Mouse (Mus musculus) NIH3T3 (cell line): ENCODE data around the gene Npas3.

Experiments used
- DNase-seq: peaks from one replicate; pipeline ENCODE4 v3.0.0-alpha.2; 2012; ENCODE audit warnings: low read depth

The Npas3 gene

DNA sequence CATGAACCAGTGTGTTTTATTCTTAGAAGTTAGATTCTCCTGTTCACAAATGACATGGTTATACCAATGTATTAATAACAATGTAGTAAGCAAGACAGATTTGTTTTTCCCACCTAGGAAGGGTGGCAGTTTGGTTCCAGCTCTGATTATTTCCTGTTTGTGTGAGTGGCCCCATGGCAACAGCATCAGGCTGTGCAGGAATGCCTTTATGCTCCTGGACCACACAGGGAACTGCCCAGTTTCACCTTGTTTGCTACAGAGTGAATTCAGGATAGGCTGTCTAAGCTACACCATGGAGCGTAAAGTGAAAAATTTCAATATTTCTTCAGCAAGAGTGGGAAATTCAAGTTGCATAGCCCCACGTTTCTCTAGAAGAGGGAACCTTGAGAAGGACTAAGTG, 162.2 kb downstream of the Npas3 start:
- no peak for DNase-seq

DNA sequence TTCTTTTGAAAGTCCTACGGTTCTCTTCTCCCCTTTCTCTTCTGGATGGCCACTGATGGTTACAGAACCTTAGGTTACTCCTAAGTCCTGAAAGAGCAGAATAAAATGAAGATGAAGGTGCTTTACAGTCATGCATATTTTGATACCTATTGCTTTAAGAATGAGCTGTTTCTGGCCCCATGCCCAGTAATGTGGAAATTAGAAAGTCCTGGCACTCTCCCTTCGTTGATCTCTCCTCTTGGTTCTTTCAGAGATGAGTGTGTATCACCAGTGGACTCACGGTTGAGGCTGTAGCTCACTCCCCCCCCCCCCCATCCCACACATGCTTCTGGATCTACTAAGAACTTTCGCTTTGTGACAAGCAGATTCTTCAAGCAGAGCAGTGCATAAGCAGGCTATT, 167.6 kb downstream of the Npas3 start:
- DNase-seq, result peak; percentile 63

DNA sequence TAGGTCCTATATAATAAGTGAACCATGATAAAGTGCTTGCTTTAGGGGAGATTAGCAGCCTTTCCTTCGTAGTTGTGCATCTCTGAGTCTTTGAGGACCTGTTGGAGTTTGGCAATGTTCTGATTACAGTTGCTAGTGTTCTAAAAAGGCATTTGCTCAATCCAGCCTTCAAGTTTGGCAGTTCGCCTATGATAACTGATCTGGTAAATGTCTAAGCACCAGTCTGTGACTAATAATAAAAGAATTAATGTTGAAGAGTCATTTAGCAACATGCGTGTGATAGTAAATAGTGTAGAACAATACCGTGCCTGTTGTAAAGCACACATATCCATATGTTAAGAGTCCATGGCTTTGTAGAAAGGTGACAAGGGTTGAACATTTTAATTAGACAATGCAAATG, 173.2 kb downstream of the Npas3 start:
- DNase-seq, result peak; percentile 91

DNA sequence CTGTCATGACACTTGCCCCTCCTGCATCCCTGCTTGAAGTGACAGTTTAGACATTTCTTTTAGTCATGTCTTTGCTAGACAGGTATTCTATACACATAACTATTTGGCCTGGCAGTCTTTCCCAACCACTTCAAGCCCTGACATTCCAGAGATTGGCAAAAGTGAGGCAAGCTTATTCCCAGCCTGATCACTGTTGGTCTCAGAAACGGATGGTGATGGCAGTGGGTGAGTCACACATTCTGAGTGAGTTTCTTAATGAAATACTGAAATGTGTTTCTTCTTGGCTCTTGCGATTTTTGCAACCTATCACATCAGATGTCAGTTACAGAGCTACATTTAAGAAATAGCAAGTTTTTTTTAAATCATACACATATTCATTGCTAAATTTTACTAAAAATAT, 175.2 kb downstream of the Npas3 start:
- DNase-seq, result peak; percentile 48

DNA sequence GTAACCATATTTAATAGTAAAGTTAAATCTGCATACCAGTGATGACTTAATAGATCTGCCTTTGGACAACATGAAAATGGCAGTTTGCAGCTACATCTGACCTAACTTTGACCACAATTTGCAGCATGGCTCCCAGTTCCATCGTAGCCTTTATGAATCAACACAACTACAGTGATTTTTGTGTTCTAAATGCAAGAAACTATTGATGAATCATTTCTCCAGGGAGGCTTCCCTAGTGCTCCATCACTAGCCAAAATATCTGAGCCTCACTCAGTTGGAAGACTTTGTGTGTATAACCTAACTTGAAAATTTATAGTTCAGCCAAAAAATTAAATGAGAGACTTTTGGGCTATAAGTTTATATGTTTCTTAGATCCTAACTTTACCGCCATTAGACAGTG, 177.5 kb downstream of the Npas3 start:
- peak; percentile 51 for DNase-seq

DNA sequence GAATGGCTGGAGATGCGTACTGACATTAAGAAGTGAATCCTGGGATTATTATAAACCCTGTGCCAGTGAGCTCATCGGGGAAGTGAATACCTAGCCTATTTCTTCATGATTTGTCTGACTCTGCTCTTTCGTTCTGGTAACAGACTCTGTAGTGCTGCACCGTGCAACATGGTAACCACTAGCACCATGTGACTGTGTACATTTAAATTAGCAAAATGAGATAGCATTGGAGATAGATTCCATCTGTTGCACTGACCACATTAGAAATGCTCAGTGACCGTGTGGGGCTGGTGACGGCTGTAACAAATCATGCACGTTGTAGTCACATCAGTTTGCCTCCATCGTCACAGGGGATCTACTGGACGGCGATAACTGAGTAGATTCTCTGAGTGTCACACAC, 178.7 kb downstream of the Npas3 start:
- no peak for DNase-seq

DNA sequence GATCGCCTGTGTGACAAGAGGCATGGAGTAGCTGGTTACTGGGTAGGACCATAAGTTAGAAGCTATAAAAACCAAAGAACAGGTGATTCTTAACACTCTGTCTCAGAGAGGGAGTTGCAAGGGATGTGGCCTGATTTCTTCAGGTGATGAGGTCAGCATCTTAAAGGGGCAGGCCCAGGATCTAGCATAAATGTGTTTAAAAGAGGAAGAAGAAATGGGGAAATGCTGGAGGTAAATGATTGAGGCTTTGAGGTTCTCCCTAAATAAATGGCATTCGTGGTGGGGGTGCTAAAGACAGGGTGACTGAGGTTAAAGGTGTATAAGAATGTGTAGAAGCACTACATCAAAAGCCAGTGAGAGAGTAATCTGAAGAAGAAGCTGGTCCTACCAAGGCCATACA, 193.6 kb downstream of the Npas3 start:
- DNase-seq, result no peak

DNA sequence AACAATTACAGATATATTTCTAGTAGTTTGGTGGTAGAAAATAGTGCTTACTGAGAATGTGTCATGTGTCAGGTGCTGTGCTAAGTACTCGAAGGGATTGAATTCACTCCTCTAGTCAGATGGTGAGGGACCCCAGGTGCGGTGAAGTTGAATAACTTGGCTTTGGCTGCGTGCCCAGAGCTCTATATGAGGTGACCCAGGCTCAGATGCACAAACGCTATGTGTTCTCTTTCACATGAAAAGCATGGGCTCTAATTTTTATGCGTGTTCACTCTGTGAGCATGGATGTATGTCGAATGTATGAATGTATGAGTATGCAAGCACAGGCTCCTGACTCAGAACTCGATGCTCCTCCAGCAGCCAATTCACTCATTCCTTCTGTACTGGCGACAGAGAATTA, 199.0 kb downstream of the Npas3 start:
- DNase-seq, result no peak

DNA sequence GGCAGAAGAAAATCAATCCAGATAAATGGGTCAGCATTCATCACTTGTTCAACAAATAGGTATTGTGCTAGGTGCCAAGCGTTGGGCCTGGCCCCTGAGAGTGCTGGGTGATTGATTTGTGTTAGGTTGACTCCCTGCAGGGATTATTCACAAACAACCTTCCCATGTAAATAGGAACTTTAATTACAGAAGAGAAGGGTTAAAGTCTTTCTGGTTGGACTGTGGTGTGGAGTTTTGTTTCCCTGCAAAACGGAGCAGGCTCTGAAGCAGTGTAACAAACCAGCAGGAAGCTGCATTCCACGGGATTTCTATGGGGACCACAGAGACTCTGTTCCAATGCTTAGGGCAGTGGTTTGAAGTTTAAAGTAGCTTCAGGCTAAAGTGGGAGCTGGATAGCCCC, 199.6 kb downstream of the Npas3 start:
- peak; percentile 9 for DNase-seq

DNA sequence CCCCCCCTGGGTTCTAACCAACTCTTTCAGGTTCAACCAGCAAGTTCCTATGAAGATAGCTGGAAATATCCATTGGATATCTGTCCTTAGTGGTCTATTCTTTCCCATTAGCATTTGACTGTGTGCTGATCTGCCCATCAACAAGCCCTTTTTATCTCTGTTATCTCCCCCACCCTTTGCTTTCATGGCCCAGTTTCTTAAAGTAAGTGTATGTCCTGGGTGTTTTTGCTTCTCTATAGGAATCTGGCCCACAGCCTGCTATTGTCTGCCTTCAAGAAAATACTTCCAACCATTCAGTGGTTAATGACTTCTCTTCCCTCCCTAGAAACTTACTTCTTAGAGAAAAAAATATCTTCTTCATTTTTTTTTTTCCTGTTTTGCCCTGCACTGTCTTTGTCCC, 219.1 kb downstream of the Npas3 start:
- no peak for DNase-seq

DNA sequence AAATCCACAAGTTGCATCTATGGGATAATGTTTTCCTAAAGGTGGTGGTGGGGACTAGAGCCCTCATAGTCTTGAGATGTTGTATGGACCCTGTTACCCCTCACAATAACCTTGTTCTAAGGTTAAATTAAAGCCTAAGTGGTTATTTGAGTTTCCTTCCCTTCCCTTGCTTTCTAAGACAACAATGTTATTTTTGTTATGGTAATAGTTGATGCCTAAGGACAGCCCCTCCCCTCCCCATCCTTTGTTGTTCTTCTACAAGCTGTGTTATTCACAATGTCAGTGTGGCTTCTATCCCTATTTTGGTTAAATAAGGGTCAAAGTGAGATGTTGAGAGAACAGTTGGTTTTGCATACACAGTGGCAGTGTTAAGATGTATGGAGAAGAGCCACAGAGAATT, 226.0 kb downstream of the Npas3 start:
- no peak for DNase-seq

DNA sequence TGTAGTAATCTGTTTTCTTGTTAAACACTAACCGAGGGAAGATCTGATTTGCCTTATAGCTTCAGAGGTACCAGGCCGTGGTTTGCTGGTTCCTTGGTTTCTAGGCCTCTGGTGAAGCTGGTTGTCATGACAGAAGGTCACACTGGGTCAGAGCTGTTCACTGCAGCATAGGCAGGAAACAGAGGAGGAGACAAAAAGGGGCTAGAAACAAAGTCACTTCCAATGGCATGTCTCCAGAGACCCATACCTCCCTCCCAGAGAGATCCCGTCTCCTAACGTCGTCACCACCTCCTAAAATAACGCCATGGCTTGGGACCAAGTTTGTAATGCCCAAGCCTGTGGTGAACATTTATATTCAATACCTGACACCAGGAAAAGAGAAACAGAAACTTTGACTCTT, 236.4 kb downstream of the Npas3 start:
- no peak for DNase-seq

DNA sequence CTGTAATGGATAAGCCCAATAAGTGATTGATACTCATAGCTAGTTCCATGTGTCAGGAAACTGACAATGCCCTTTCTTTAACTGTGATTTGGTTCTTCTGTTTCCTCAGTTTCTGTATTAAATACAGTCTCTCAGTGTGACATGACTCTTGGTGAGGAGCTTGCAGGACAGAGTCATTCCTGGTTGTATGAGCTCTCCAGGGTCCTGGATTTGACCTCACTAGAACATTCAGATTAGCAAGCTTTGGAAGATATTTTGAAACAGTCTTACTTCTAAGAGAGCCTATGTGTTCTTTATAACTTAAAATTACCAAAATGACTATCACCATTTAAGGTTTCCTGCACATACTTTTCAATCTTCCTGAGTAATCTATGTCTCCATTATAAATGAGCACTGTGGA, 247.9 kb downstream of the Npas3 start:
- peak; percentile 57 for DNase-seq

DNA sequence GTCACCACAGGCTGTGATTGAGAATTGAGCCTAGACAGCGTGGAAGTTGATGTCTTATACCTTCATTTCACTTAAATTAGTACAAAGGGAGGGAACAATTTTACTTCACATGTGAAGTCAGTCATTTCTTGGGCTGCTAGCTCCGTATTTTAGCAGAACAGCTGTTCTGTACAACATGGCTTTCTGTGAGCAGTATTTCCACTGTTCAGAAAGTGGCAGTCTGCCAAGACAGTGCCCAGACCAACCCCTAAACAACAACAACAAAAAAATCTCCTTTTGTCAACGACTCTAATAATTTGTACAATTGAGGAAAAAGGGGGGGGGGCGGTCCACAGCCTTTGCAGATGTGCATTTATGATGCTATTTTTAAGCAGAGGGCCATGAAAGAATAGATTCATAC, 266.4 kb downstream of the Npas3 start:
- DNase-seq, result no peak

DNA sequence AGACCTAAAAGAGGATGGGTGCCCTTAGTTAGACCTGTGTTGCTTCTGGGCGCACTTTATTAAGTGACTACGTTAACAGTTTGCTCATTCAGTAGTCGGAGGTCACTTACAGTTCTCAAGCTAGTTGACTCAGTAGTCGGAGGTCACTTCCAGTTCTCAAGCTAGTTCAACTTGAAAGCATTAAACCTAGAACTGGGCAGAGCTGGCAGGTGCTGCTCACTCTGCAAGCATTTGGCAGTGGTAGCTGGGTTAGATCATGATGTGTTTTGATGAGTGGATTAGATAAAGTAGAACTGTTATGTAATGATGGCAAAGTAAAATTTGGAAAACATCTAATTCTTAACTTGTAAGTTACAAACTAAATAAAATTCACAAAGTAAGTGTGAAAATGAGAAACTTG, 271.1 kb downstream of the Npas3 start:
- DNase-seq, result no peak

DNA sequence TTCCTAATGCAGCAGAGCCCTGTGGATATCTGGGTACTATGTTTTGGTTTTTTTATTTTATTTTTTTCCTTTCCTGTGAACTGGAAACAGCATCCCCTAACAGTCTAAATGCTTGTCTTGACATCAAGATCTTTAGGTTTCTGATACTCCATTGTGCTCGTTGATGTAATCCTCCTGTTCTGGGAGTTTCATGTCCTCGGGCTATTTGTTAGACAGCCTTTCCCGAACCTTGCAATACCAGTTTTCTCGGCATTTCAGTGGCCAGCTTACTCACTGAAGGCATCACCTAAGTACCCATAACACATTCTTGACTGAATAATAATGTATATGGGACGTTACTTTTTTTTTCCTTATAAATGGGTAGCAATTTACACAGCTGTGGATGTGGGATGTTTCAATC, 274.2 kb downstream of the Npas3 start:
- DNase-seq, result no peak

DNA sequence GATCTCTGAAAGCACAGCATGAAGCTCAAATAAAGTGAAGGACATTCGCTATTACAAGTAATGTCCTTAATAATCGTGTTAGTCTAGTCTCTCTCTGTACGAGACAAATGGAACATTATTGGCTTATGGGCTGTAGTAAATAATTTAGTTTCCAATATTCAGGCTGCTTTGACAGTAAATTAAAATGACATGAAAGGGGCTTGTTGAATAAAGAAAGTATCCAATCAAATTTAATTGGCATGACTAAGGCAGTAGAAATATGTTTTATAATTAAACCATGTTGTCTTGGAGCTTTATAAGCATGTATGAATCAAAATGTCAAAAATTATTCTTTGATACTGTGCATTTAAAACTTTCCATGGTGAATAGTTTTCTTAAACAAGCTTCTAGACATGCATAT, 278.6 kb downstream of the Npas3 start:
- DNase-seq, result no peak

DNA sequence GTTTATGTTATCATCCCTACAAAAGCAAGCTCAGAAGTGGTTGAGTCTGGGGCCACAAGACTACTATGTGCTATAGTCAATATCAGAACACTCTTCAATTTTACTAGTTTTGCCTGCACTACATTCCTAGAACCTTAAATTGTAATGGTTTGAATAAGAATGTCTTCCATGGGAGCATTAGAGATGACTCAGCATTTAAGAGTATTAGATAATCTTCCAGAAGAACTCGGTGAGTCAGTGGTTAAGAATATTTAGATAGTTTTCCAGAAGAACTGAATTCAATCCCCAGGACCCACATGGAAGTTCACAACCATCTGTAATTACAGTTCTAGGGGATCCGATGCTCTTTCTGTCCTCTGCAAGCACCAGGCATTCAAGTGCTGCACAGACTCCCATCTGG, 280.9 kb downstream of the Npas3 start:
- peak; percentile 20 for DNase-seq

DNA sequence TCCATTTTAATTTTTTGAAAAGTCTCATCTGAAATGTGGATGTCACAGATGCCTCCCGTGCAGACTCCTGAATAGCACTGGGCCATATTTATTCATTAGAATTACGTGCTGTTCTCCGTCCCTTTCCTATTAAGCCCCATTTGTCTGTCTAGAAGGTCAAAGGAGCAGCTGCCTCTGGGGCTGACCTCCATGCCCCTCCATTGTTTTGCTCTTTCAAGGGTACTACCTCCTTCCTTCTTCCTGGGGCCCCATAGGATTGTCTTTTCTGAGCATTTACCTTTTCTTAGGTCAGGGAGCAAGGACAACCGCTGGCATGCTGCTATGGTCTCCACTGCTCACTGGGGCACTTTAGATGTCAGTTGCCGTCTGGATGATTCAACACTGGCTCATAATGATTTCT, 288.3 kb downstream of the Npas3 start:
- DNase-seq, result no peak

DNA sequence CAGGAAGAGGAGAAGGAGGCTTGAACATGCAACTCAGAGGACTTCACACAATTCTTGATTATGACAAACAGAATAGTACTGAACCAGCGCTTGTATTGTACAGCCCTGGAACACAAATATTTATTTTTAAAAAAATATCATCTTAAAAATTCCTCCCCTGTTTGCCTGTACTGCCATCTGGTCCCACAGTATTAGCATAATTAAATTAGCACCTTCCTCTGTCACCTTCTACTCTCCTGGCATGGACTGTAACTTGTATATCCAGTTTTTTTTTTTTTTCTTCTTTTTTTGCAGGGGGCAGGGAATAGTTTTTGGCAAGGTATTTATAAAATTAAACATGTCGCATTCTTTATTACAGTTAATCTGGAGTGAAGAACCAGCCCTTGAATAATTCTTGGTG, 307.9 kb downstream of the Npas3 start:
- DNase-seq, result no peak

DNA sequence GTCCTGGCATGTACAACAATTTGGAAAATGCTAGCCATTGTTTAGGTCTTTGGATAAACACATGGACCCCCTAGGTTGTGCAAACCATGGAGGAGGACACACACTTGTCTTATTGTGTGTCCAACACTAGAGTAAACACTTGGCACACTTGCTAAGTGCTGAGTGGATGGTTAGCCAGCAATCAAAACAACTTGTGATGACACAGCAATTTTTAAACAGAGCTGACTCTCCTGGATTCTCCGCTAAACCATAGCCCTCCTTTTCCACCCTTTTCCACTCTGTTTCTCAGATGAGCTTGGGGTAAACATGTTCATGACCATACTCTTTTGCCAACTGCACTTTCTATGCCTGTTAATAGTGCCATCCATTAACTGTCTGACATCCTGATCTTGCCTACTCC, 309.8 kb downstream of the Npas3 start:
- no peak for DNase-seq

DNA sequence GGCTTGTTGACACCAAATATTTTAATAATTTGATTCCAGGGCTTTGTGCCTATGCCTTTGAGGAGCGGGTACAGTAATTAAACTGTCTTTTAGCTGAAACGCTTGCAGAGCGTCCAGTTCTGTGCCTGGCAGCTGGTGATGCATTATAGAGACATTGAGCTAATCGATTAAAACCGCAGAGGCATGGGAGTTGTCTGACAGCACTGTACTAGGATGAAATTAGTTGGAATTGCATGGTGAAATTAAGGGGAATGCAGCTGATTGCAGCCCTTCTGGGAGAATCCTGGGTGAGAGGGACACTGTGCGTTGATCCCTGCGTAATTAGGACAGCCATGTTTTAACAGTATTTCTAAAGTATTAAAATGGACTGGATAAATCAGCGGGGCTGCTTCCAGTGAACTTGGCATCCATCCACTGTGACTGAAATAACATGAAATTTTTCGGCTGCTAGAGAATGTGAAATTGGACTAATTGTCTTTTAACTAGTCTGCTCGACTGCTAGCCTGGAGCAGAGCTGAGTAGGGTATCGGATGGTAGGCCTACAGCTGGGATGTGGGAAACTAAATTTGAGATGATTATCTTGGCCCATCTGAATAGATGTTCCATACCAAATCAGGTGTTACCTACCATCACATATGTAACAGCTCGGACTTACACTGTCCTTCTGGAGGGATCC, 318.4 kb downstream of the Npas3 start:
- DNase-seq, result no peak

DNA sequence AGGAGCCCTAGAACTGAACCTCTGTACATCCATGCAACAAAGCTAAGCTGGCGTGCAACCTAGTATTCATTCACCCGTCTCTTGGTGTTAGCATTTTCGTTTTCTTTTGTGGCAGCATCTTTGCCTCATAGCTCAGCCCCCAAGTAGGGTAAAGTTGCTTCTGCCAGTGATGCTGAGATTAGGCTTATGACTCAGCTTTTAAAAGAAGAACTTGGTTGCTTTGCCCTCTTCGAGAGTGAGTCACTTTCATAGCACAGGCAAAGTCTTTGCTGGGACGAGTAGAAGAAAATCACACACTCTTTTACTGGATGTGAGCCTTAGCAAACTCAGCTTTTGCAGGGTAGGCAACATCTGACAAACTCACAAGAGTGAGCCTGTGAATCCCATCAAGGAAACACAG, 332.7 kb downstream of the Npas3 start:
- peak; percentile 48 for DNase-seq

DNA sequence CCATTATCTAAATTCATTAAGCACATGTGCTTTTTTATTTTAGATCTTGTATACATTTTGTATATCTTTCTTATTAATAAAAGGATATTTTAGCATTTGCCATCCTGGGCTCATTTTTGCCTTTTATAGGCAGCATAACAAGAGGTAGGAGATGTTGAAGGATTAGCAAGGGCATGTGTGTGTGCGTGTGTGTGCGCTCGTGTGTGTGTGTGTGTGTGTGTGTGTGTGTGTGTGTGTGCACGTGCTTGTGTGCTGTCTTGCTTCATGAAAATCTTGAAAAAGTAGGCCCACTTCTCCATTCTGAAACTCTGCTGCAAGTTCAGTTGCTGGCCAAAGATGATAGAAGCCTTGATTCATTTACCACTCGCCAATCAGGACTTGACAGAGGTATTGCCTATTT, 338.8 kb downstream of the Npas3 start:
- DNase-seq, result no peak
